Mouse (Mus musculus): Measurements from ENCODE around the gene Snx6. TPM values are rescaled to one million over a fixed set of nuclear protein-coding genes. Genes with fewer than 3 reads are reported as not detected.

The Snx6 gene
- 8.9 and 11.9 TPM in 2 replicates for polyA plus RNA-seq (2012; rRNA removed)

GRCm38 (mm10) chr12:54795153-54795998 is at the start of gene Snx6:
Gene Snx6 (minus strand): TSS chr12:54795703.
- peaks cover 2% of the 10 kb centered on the region; the same call in 1 of the 2 replicates for H3K36me3 ChIP-seq (ENCODE audit: control insufficient read depth, insufficient read depth, low read length)
- H3K27ac ChIP-seq (ENCODE audit: insufficient read depth, low read length): peak within 1 kb of the TSS; percentile 72
- H3K27me3 ChIP-seq (ENCODE audit: control insufficient read depth, insufficient read depth, low read length): no peaks in the 10 kb centered on the region
- peaks cover 2% of the 10 kb centered on the region; the same call in 1 of the 2 replicates for H3K4me1 ChIP-seq (ENCODE audit: control insufficient read depth, insufficient read depth, insufficient read length)
- peak; percentile 77 to 81 for DNase-seq (ENCODE audit: low read depth in 1 of 2, low spot score in 2 of 2)
- 1% methylated on average over 71 of the region's 76 CpGs for WGBS
- no peak for TF ChIP-seq CTCF (IDR thresholded peaks at IDR 0.05; ENCODE audit: extremely low read depth, insufficient read depth, insufficient read length, insufficient replicate concordance)
- TF ChIP-seq POLR2A (IDR thresholded peaks at IDR 0.05; ENCODE audit: low read depth, low read length): peak; percentile 51
- peak within 1 kb of the TSS; percentile 95 for H3K4me3 ChIP-seq (ENCODE audit: extremely low read depth, insufficient read depth, insufficient read length)

- peak overlapping the region; percentile 37 for H3K27ac ChIP-seq (ENCODE audit: insufficient read depth, low read length)
- no peak overlapping the region for H3K4me3 ChIP-seq (ENCODE audit: extremely low read depth, insufficient read depth, insufficient read length)
- no peak for TF ChIP-seq POLR2A (IDR thresholded peaks at IDR 0.05; ENCODE audit: low read depth, low read length)
- TF ChIP-seq CTCF (IDR thresholded peaks at IDR 0.05; ENCODE audit: extremely low read depth, insufficient read depth, insufficient read length, insufficient replicate concordance): no peak
- DNase-seq (ENCODE audit: low read depth in 1 of 2, low spot score in 2 of 2): no peak
- no peaks in the 10 kb centered on the region for H3K36me3 ChIP-seq (ENCODE audit: control insufficient read depth, insufficient read depth, low read length)
- no peaks in the 10 kb centered on the region for H3K27me3 ChIP-seq (ENCODE audit: control insufficient read depth, insufficient read depth, low read length)
- H3K4me1 ChIP-seq (ENCODE audit: control insufficient read depth, insufficient read depth, insufficient read length): no peaks in the 10 kb centered on the region
These were observed 48.9 kb upstream of the Snx6 start for GRCm38 (mm10) chr12:54844415-54844814.

- 89% methylated on average over 1 of the region's 1 CpGs for WGBS
These were observed 46.1 kb upstream of the Snx6 start for GRCm38 (mm10) chr12:54841576-54841975.

GRCm38 (mm10) chr12:54839815-54840214 is 44.3 kb upstream of the Snx6 start:
- H3K4me3 ChIP-seq (ENCODE audit: extremely low read depth, insufficient read depth, insufficient read length): no peak overlapping the region
- H3K27me3 ChIP-seq (ENCODE audit: control insufficient read depth, insufficient read depth, low read length): no peaks in the 10 kb centered on the region
- no peak overlapping the region for H3K27ac ChIP-seq (ENCODE audit: insufficient read depth, low read length)
- peaks cover under 1% of the 10 kb centered on the region; the same call in 1 of the 2 replicates for H3K4me1 ChIP-seq (ENCODE audit: control insufficient read depth, insufficient read depth, insufficient read length)
- 84% methylated on average over 2 of the region's 2 CpGs for WGBS
- TF ChIP-seq CTCF (IDR thresholded peaks at IDR 0.05; ENCODE audit: extremely low read depth, insufficient read depth, insufficient read length, insufficient replicate concordance): no peak
- no peak for TF ChIP-seq POLR2A (IDR thresholded peaks at IDR 0.05; ENCODE audit: low read depth, low read length)
- H3K36me3 ChIP-seq (ENCODE audit: control insufficient read depth, insufficient read depth, low read length): no peaks in the 10 kb centered on the region
- DNase-seq (ENCODE audit: low read depth in 1 of 2, low spot score in 2 of 2): no peak

More at GRCm38 (mm10) chr12:54841576-54841975, 46.1 kb upstream of the Snx6 start:
- no peak overlapping the region for H3K27ac ChIP-seq (ENCODE audit: insufficient read depth, low read length)
- H3K36me3 ChIP-seq (ENCODE audit: control insufficient read depth, insufficient read depth, low read length): no peaks in the 10 kb centered on the region
- no peak overlapping the region for H3K4me3 ChIP-seq (ENCODE audit: extremely low read depth, insufficient read depth, insufficient read length)
- H3K27me3 ChIP-seq (ENCODE audit: control insufficient read depth, insufficient read depth, low read length): no peaks in the 10 kb centered on the region
- DNase-seq (ENCODE audit: low read depth in 1 of 2, low spot score in 2 of 2): no peak
- no peaks in the 10 kb centered on the region for H3K4me1 ChIP-seq (ENCODE audit: control insufficient read depth, insufficient read depth, insufficient read length)
- TF ChIP-seq CTCF (IDR thresholded peaks at IDR 0.05; ENCODE audit: extremely low read depth, insufficient read depth, insufficient read length, insufficient replicate concordance) (no peak), POLR2A (IDR thresholded peaks at IDR 0.05; ENCODE audit: low read depth, low read length) (no peak)

GRCm38 (mm10) chr12:54838931-54839330 is 43.4 kb upstream of the Snx6 start:
- H3K4me1 ChIP-seq (ENCODE audit: control insufficient read depth, insufficient read depth, insufficient read length): peaks cover 2% of the 10 kb centered on the region; the same call in 1 of the 2 replicates
- no peak for DNase-seq (ENCODE audit: low read depth in 1 of 2, low spot score in 2 of 2)
- H3K27me3 ChIP-seq (ENCODE audit: control insufficient read depth, insufficient read depth, low read length): no peaks in the 10 kb centered on the region
- no peak for TF ChIP-seq POLR2A (IDR thresholded peaks at IDR 0.05; ENCODE audit: low read depth, low read length)
- TF ChIP-seq CTCF (IDR thresholded peaks at IDR 0.05; ENCODE audit: extremely low read depth, insufficient read depth, insufficient read length, insufficient replicate concordance): no peak
- no peaks in the 10 kb centered on the region for H3K36me3 ChIP-seq (ENCODE audit: control insufficient read depth, insufficient read depth, low read length)
- H3K4me3 ChIP-seq (ENCODE audit: extremely low read depth, insufficient read depth, insufficient read length): no peak overlapping the region
- H3K27ac ChIP-seq (ENCODE audit: insufficient read depth, low read length): no peak overlapping the region

- TF ChIP-seq POLR2A (IDR thresholded peaks at IDR 0.05; ENCODE audit: low read depth, low read length) (no peak), CTCF (IDR thresholded peaks at IDR 0.05; ENCODE audit: extremely low read depth, insufficient read depth, insufficient read length, insufficient replicate concordance) (no peak)
- H3K4me3 ChIP-seq (ENCODE audit: extremely low read depth, insufficient read depth, insufficient read length): no peak overlapping the region
- peaks cover 2% of the 10 kb centered on the region; the same call in 1 of the 2 replicates for H3K4me1 ChIP-seq (ENCODE audit: control insufficient read depth, insufficient read depth, insufficient read length)
- H3K27me3 ChIP-seq (ENCODE audit: control insufficient read depth, insufficient read depth, low read length): no peaks in the 10 kb centered on the region
- WGBS: 85% methylated on average over 18 of the region's 18 CpGs
- DNase-seq (ENCODE audit: low read depth in 1 of 2, low spot score in 2 of 2): no peak
- H3K36me3 ChIP-seq (ENCODE audit: control insufficient read depth, insufficient read depth, low read length): no peaks in the 10 kb centered on the region
- H3K27ac ChIP-seq (ENCODE audit: insufficient read depth, low read length): no peak overlapping the region
These were observed 40.4 kb upstream of the Snx6 start for GRCm38 (mm10) chr12:54835608-54836570.

All from spleen, adult 2 months (tissue).